Mouse (Mus musculus): ENCODE measurements around the gene Pdzph1.

Pdzph1 gene

GRCm38 (mm10) chr17:58991275-58991674, at the start of gene Pdzph1:
Gene Pdzph1 (minus strand): TSS chr17:58991375.
- no peak for DNase-seq (ENCODE audit: low spot score in 2 of 2)

GRCm38 (mm10) chr17:59039754-59040153, 48.6 kb upstream of the Pdzph1 start:
- DNase-seq (ENCODE audit: low spot score in 2 of 2) = peak in 1 of 2 experiments; percentile 10

GRCm38 (mm10) chr17:59033445-59033844, 42.3 kb upstream of the Pdzph1 start:
- DNase-seq (ENCODE audit: low spot score in 2 of 2) = no peak

DNA sequence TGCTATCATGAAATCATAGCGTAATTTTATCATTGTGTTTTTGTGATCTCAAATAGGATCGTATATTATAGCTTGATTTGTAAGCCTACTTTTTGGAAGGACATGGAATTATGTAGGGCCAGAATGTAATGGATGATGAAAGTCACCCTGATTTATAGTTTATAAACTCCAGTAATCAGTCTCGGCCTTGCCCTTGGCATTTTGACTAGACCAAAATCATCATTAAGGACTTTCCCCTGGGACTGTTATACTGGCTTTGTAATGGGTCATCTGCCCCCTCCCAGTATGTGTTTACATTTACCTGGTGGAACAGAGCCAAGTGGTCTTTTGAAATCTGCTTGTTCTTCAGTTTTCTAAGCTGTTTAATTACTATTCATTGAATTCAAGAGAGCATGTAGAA, 35.2 kb upstream of the Pdzph1 start:
- no peak for DNase-seq (ENCODE audit: low spot score in 2 of 2)

- DNase-seq (ENCODE audit: low spot score in 2 of 2) = no peak
These were observed 33.3 kb upstream of the Pdzph1 start for GRCm38 (mm10) chr17:59024502-59024901.

- DNase-seq (ENCODE audit: low spot score in 2 of 2) = no peak
These were observed 32.8 kb upstream of the Pdzph1 start for GRCm38 (mm10) chr17:59023971-59024370.

- no peak for DNase-seq (ENCODE audit: low spot score in 2 of 2)
These were observed 27.5 kb upstream of the Pdzph1 start for GRCm38 (mm10) chr17:59018666-59019065.

DNA sequence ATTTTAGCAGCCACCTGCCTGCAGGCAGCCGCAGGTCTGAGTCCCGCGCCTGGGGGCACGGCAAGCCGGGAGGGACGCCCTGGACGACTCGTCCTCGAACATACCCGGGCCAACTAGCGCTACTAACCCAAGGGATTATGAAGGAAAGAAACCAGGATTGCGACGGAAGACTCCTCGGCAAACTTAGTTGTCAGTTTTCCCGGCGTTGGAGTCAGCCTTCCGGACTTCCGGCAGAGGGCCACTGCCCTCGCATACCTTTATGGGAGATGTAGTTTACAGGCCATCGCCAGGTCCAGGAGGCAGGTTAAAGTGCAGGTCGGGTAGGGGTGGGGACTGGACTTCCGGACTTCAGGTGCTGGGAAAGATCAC, 21.9 kb upstream of the Pdzph1 start, which contains the start of gene Nudt12:
Gene Nudt12 (minus strand): TSS at position 282 of the 369 bp plus-strand sequence.
- peak; percentile 19 to 59 for DNase-seq (ENCODE audit: low spot score in 2 of 2)

GRCm38 (mm10) chr17:59012421-59013090, 21.4 kb upstream of the Pdzph1 start:
- no peak for DNase-seq (ENCODE audit: low spot score in 2 of 2)

GRCm38 (mm10) chr17:59011546-59012307, 20.6 kb upstream of the Pdzph1 start:
- no peak for DNase-seq (ENCODE audit: low spot score in 2 of 2)

DNA sequence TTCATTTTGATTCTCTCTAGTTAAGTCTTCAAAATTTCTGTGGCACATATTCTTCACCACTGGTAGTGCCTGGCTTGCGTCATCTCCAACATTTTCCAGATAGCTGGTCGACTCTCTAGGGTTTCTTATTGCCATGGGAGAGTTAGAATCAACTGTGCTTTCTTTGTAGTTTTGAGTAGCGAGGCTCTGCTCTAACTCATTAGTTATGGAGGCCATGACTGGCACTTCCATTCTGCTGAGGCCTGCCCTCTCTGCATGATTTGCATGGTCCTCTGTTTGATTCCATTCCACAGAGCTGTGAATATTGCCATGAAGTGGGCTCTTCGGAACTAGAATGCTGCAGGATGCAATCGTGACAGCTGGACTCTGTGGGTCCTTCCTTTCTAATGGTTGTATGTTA, 17.9 kb downstream of the Pdzph1 start:
- no peak for DNase-seq (ENCODE audit: low spot score in 2 of 2)

- peak in 1 of 2 experiments; percentile 13 for DNase-seq (ENCODE audit: low spot score in 2 of 2)
These were observed 31.3 kb downstream of the Pdzph1 start for GRCm38 (mm10) chr17:58959905-58960304.

DNA sequence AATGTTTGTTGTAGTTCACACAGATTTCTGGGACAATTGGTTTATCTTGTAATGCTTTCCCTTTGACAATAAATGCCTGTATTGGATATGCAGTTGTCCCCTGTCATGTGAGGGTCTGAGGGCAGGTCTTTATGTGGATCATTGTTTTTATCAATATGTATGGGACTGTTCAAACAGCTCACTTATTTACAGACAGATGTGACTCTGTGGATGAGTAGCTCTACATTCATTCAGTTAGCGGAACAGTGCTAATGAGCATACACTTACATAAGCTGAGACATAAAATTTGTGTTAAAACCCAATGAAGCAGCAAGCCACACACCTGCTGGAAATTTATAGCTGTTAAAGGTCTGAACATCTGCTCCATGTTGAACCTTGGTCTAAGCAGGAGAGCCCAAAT, 34.1 kb downstream of the Pdzph1 start:
- DNase-seq (ENCODE audit: low spot score in 2 of 2) = no peak

DNA sequence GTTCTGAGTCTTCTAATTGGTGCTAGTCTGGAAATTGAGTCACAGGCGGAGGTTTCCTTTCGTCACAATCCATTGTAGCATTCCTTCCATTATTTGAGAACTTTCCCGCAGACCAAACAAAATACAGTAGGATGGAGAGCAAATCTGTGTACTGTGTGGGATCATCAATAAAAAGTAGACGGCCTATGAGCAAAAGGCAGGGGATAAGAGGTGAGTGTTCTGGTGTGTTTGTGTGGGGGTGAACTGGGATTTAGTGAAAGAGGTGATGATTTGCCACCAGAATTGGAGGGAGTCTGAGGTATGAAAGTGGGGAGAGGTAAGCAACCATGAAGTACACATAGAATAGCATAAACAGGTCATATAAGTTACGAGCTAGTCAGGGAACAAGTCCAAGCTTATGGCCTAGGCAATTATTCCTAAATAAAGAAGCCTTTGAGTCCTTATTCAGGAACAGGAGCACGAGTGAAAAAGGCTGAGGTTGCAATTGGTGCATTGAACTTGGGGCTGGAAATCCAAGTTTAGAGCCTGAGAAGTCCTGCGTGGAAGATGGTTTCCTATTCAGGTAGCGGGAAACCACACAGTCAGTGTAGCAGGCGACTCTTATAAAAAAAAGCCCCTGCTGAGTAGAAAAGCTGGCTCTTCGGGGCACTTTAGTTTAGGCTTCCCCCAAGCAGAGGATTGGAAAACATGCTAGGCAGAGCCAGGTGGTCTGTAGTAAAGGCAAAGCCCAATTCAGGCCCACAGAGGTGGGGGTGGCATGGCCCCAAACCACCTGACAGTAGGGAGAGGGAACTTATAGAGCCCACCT, 48.0 kb downstream of the Pdzph1 start:
- DNase-seq (ENCODE audit: low spot score in 2 of 2) = no peak

DNA sequence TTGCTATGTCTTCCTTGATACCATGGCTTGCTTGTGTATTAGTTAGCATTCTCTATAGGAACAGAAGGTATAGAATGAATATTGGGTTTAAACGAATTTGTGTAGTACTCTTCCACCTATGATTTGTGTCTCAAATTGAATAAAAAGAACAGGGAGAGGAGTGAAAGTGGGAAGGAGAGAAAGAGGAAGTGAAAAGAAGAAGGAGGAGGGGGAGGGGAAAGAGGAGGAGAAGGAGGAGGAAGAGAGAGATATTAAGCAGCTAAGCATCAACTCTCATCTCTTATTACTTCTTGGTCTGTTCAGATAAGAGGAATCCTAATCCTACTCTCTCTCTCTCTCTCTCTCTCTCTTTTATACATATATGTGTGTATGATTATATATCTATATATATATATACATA, 52.6 kb downstream of the Pdzph1 start:
- DNase-seq (ENCODE audit: low spot score in 2 of 2) = no peak

GRCm38 (mm10) chr17:58937533-58937932, 53.6 kb downstream of the Pdzph1 start:
- no peak for DNase-seq (ENCODE audit: low spot score in 2 of 2)

DNA sequence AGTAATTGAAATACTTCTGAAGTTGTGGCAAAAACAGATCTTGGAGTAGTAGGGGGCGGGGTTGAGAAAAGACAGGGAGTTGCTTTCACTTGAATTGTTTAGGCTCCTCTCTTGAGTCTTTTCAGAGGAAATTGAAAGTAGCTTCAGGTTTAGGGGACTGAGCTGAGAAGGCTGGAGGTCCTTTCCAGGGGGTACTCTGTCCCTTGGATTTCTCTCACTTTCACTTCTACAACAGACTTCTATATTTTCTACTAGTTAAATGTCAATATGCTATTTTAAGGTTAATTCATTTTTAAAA, 58.2 kb downstream of the Pdzph1 start:
- no peak for DNase-seq (ENCODE audit: low spot score in 2 of 2)

DNA sequence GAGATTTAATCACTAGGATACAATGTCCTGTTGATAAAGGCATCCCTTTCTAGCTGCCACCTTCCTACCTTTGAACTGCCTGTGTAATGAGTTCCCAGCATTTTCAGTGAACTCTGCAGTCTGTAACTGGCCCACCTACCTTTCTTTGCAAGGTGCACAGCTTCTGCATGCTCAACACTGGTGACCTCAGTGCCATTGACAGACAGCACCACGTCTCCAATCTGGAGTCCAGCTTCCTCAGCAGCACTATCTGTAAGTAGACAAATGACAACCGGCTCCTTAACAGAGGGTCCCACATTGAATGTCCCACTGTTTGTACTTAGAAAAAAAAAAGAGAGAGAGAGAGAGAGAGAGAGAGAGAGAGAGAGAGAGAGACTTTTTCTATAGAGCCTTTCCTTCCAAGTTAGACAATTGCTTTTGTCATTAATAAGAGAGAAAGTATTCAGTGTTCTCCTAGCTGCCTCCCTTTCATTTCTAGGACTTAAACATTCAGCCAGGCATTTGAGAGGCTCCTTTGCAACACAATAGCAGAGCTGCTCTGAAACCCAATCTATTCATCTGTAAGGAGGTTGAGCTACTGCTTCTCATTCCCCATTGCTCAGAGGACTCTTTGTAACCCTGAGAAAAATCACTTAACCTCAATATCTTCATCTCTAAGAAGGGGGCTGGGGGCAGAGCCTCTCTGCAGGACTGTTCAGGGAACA, 58.7 kb downstream of the Pdzph1 start:
- DNase-seq (ENCODE audit: low spot score in 2 of 2) = peak in 1 of 2 experiments; percentile 6

- no peak for DNase-seq (ENCODE audit: low spot score in 2 of 2)
These were observed 66.2 kb downstream of the Pdzph1 start for GRCm38 (mm10) chr17:58924754-58925546.

DNA sequence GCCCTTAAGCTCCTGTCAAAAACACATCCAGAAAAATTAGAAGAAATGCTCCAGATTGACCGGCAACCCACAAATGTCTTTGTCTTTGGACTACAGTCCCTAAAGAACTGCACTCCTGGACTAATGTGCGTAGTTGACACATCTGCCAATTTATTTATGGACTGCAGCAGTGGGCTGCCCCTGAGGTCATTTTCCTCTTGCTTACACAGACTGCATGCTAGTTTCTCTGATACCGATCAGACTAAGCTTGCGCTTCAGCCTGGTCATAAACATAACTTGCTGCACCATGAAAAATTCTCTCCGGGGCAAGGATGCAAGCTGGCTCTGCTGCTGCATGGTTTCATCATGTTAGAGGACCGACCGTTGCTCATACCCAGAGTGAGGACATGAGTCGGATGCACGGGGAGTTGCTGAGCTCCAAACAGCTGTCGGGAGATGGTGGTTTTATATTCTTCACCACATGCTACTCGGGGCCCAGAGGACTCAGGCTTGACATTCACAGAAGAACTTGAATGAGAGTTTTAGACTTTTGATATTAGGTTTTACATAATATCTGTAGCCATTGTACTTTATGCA, 67.2 kb downstream of the Pdzph1 start:
- no peak for DNase-seq (ENCODE audit: low spot score in 2 of 2)

Data from frontal cortex, postnatal 10 days (tissue).